Mouse (Mus musculus) intestine, embryonic 14.5 days (tissue): ENCODE measurements at regions not wholly inside any gene's neighbourhood (a gene's known extent, or its start where the extent isn't known, plus 50 kb on each side); places are given as distances from the start of the nearest gene placed in this dataset.
A peak's percentile ranks its signal among the peaks of the same experiment; 100 is the strongest.
"Not testable (repeated sequence)": the region's sequence is repeated elsewhere in the genome, so short reads cannot be mapped to it uniquely, and the experiment has no call there.

Source experiments
- ATAC-seq: fragments of 200-750 bp; cut with Nextera tagmentation; replicated peaks from 2 replicates; pipeline ENCODE4 v1.8.0; 2017; ENCODE audit warnings: low read depth, moderate number of reproducible peaks, moderate TSS enrichment, moderate library complexity; ENCODE audit not compliant: low FRiP score, low TSS enrichment
- DNase-seq: peaks from one replicate; pipeline ENCODE4 v3.0.0-alpha.2; 2018; ENCODE audit warnings: low spot score
- H3K27ac ChIP-seq: fragments of 300-500 bp; sonication (generic); 2 replicates; pipeline ENCODE4 v1.5.1; 2014; ENCODE audit warnings: low read depth, mild to moderate bottlenecking, control low read depth
- H3K27me3 ChIP-seq: fragments of 300-500 bp; sonication (generic); replicated peaks from 2 replicates; pipeline ENCODE4 v1.6.1; 2014; ENCODE audit warnings: low read length, control low read depth; ENCODE audit not compliant: control insufficient read depth, insufficient read depth
- H3K36me3 ChIP-seq: fragments of 300-500 bp; sonication (generic); 2 replicates; pipeline ENCODE4 v1.6.1; 2014; ENCODE audit warnings: low read length, control low read depth; ENCODE audit not compliant: control insufficient read depth, insufficient read depth
- H3K4me1 ChIP-seq: fragments of 300-500 bp; sonication (generic); replicated peaks from 2 replicates; pipeline ENCODE4 v1.6.1; 2014; ENCODE audit warnings: low read length, control low read depth, mixed read lengths; ENCODE audit not compliant: control insufficient read depth, insufficient read depth
- H3K4me2 ChIP-seq: fragments of 300-500 bp; sonication (generic); 2 replicates; pipeline ENCODE4 v1.6.1; 2014; ENCODE audit warnings: low read length
- H3K4me3 ChIP-seq: fragments of 300-500 bp; sonication (generic); 2 replicates; pipeline ENCODE4 v1.5.1; 2014; ENCODE audit warnings: low read depth, low read length, control low read depth, mixed read lengths
- H3K9ac ChIP-seq: fragments of 300-500 bp; sonication (generic); 2 replicates; pipeline ENCODE4 v1.6.1; 2014; ENCODE audit warnings: mild to moderate bottlenecking, low read length
- H3K9me3 ChIP-seq: fragments of 300-500 bp; sonication (generic); 2 replicates; pipeline ENCODE4 v1.6.1; 2016; ENCODE audit warnings: low read length, control low read depth; ENCODE audit not compliant: control insufficient read depth
- WGBS: fragments of 180-500 bp; shearing (Covaris S2); extraction: QIAGEN DNeasy Blood & Tissue Kit; methylation state at CpG from one replicate; pipeline ENCODE4 v1.1.7; 2014; 5-methylcytosine and 5-hydroxymethylcytosine counted together

GRCm38 (mm10) chr10:19297669-19298068, 58.7 kb upstream of the Olig3 start:
- Histone ChIP-seq H3K36me3 (no peaks in the 10 kb centered on the region), H3K4me3 (no peak overlapping the region), H3K4me2 (no peak overlapping the region), H3K27me3 (no peaks in the 10 kb centered on the region), H3K9me3 (no peaks in the 10 kb centered on the region), H3K9ac (no peak overlapping the region), H3K27ac (no peak overlapping the region), H3K4me1 (no peaks in the 10 kb centered on the region)
- 59% methylated on average over 3 of the region's 3 CpGs for WGBS
- DNase-seq (no peak), ATAC-seq (no peak)

GRCm38 (mm10) chr10:19295388-19296013, 60.8 kb upstream of the Olig3 start:
- Histone ChIP-seq H3K27ac (no peak overlapping the region), H3K36me3 (no peaks in the 10 kb centered on the region), H3K4me2 (no peak overlapping the region), H3K27me3 (no peaks in the 10 kb centered on the region), H3K4me3 (no peak overlapping the region), H3K4me1 (no peaks in the 10 kb centered on the region), H3K9me3 (no peaks in the 10 kb centered on the region), H3K9ac (no peak overlapping the region)
- ATAC-seq = no peak
- WGBS = 75% methylated on average over 7 of the region's 7 CpGs
- no peak for DNase-seq

DNA sequence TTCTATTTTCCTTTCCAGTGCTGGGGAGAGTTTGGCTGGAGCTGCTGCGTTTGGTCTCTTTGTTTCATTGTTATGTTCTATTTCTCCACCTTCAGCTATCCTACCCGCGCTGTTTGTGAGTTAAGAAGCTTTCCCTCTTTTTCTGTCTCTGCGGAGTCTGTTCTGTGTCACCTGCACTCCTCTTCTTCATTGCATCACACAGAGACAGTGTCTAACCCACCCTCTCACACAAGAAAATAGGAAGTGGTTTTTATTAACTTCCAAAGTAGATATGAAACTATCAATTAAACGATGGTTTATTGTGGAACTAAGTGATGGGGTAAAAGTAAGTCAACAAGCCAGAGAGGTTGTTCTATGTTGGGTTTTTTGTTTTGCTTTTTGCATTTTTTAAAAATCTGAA, 64.9 kb upstream of the Olig3 start:
- no peaks in the 10 kb centered on the region for H3K36me3 ChIP-seq
- H3K4me2 ChIP-seq = no peak overlapping the region
- no peak overlapping the region for H3K27ac ChIP-seq
- ATAC-seq = no peak
- WGBS = 83% methylated on average over 5 of the region's 5 CpGs
- H3K9me3 ChIP-seq = no peaks in the 10 kb centered on the region
- no peak overlapping the region for H3K9ac ChIP-seq
- H3K27me3 ChIP-seq = no peaks in the 10 kb centered on the region
- no peaks in the 10 kb centered on the region for H3K4me1 ChIP-seq
- DNase-seq = no peak
- no peak overlapping the region for H3K4me3 ChIP-seq

GRCm38 (mm10) chr10:19291039-19291438, 65.3 kb upstream of the Olig3 start:
- not testable (repeated sequence) for H3K9me3 ChIP-seq, DNase-seq, H3K27me3 ChIP-seq, H3K9ac ChIP-seq, H3K27ac ChIP-seq, H3K4me1 ChIP-seq, H3K4me2 ChIP-seq, H3K36me3 ChIP-seq, ATAC-seq, H3K4me3 ChIP-seq
- WGBS = 79% methylated on average over 3 of the region's 3 CpGs

DNA sequence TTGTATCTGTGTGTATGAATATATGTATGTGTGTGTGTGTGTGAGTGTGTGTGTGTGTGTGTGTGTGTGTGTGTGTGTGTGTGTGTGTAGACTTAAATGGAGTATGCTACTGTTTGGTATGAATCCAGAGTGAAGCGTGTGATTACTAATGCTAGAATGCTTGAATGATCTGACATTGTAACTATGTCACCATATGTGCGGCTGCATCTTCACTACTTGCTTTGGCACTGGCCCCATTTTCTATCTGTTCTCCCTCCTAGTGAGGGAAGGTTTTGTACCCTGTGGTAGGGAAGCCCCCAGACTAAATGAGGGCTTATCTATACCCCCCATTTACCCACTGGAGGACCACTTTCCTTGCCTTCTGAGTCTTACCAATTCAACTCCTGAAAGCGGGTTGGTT, 74.2 kb upstream of the Olig3 start:
- H3K4me3 ChIP-seq = no peak overlapping the region
- no peaks in the 10 kb centered on the region for H3K9me3 ChIP-seq
- 86% methylated on average over 3 of the region's 3 CpGs for WGBS
- no peak for ATAC-seq
- H3K27me3 ChIP-seq = no peaks in the 10 kb centered on the region
- no peak overlapping the region for H3K27ac ChIP-seq
- H3K36me3 ChIP-seq = no peaks in the 10 kb centered on the region
- no peak overlapping the region for H3K9ac ChIP-seq
- no peak for DNase-seq
- no peaks in the 10 kb centered on the region for H3K4me1 ChIP-seq
- H3K4me2 ChIP-seq = no peak overlapping the region

DNA sequence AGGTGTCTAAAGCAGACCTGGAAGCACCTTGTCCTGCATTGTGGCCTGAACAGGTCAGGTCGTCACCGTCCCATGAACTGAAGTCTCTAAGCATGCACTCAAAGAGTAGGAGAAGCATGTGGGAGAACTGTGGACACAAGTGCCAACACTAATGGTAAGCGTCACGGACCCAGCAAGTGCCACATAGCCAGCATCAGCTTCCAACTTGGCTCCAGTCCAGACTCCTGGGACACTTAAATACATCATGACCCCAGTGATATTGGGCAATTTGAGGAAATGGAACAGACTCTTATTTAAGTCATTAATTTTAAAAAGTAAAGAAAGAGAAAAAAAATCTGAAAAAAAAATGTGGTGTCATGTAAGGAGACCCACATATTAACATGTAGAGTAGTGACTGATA, 75.3 kb upstream of the Olig3 start:
- Histone ChIP-seq H3K4me2 (no peak overlapping the region), H3K4me3 (no peak overlapping the region), H3K9ac (no peak overlapping the region), H3K27ac (no peak overlapping the region), H3K9me3 (no peaks in the 10 kb centered on the region), H3K36me3 (no peaks in the 10 kb centered on the region), H3K27me3 (no peaks in the 10 kb centered on the region), H3K4me1 (no peaks in the 10 kb centered on the region)
- DNase-seq = no peak
- 92% methylated on average over 4 of the region's 4 CpGs for WGBS
- no peak for ATAC-seq

GRCm38 (mm10) chr10:19278189-19278842, 78.0 kb upstream of the Olig3 start:
- Histone ChIP-seq H3K4me2 (no peak overlapping the region), H3K4me3 (no peak overlapping the region), H3K4me1 (no peaks in the 10 kb centered on the region), H3K36me3 (no peaks in the 10 kb centered on the region), H3K27ac (no peak overlapping the region), H3K9ac (no peak overlapping the region), H3K27me3 (no peaks in the 10 kb centered on the region), H3K9me3 (no peaks in the 10 kb centered on the region)
- DNase-seq = peak; percentile 59
- no peak for ATAC-seq
- 40% methylated on average over 5 of the region's 5 CpGs for WGBS

DNA sequence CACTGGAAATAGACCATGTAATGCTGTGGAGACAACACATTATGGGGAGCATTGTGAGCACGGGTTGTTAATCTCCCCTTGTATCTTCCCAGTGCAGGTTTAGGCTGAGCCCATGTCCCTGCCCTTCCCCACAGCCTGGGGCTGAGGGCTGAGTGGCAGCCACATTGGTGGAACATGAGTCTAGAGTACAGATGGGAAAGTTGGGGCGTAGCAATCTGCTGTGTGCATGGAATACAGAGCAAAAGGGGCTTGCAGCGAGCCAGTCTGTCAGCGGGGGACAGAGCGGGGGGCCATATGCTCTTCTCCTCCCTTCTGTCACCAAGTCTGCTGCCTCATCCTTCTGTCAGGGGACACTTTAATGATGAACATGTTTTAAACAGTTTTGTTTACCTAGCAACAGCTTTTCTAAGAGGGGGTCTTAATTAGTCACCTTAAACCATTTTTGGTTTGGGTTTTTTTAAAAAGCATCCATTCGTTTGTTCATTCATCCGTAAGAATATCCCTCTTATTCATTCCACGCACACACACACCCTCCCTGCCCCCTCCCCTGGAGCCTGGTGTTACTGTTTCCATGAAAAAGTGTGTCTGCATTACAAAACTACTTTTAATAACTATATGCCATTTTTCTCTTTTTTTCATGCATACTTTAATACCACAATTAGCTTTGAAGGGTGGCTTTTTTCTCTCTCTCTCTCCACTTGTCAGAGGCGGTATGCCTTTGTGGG, 79.1 kb upstream of the Olig3 start:
- no peaks in the 10 kb centered on the region for H3K27me3 ChIP-seq
- no peaks in the 10 kb centered on the region for H3K9me3 ChIP-seq
- no peaks in the 10 kb centered on the region for H3K36me3 ChIP-seq
- no peak overlapping the region for H3K27ac ChIP-seq
- no peak overlapping the region for H3K4me2 ChIP-seq
- H3K4me3 ChIP-seq = no peak overlapping the region
- H3K9ac ChIP-seq = no peak overlapping the region
- no peaks in the 10 kb centered on the region for H3K4me1 ChIP-seq
- 75% methylated on average over 9 of the region's 9 CpGs for WGBS
- ATAC-seq = no peak
- no peak for DNase-seq
